Mouse (Mus musculus) small intestine, adult 2 months (tissue): ENCODE measurements around the gene Sbno1.

ENCODE experiments used
- CTCF ChIP-seq: fragments of 200-500 bp; IDR thresholded peaks from 2 replicates; pipeline ENCODE4 v1.5.1; 2012; ENCODE audit warnings: low read depth, mild to moderate bottlenecking, control low read depth, inconsistent platforms, low read length, moderate library complexity, mixed read lengths; ENCODE audit not compliant: insufficient replicate concordance, insufficient read length; ENCODE audit errors: extremely low read depth
- POLR2A ChIP-seq: fragments of 200-500 bp; IDR thresholded peaks from 2 replicates; pipeline ENCODE4 v1.6.1; 2012; ENCODE audit warnings: low read depth, mild to moderate bottlenecking, control low read depth, inconsistent platforms, low read length, moderate library complexity

- TF ChIP-seq POLR2A (no peak), CTCF (no peak)
Measured at GRCm38 (mm10) chr5:124450051-124450450, 24.2 kb upstream of the Sbno1 start.
